Mouse (Mus musculus) CH12.LX (cell line): Measurements from ENCODE around the gene Xrra1.

ENCODE experiments used
- CHD1 ChIP-seq: IDR thresholded peaks from 2 replicates; pipeline ENCODE4 v1.6.1; 2012; ENCODE audit warnings: low read depth, low read length, improper control_type of control experiment, inconsistent platforms
- CTCF ChIP-seq, 2 experiments: IDR thresholded peaks in 1 of 2; conservative IDR thresholded peaks in 1 of 2; 2 replicates each; pipeline ENCODE4 v1.5.1; 2011 to 2012; ENCODE audit warnings: low read depth in 2 of 2, low read length in 2 of 2, improper control_type of control experiment in 1 of 2, inconsistent platforms in 1 of 2, mild to moderate bottlenecking in 1 of 2, moderate library complexity in 1 of 2
- E2F4 ChIP-seq: IDR thresholded peaks from 2 replicates; pipeline ENCODE4 v1.6.1; 2011; ENCODE audit warnings: low read depth, low read length, improper control_type of control experiment; ENCODE audit not compliant: insufficient replicate concordance
- ELF1 ChIP-seq: IDR thresholded peaks from 2 replicates; pipeline ENCODE4 v1.6.1; 2014; ENCODE audit warnings: low read depth, mild to moderate bottlenecking, inconsistent platforms, low read length, improper control_type of control experiment
- GABPA ChIP-seq: IDR thresholded peaks from 2 replicates; pipeline ENCODE4 v1.6.1; 2012; ENCODE audit warnings: low read depth, low read length, improper control_type of control experiment, inconsistent platforms; ENCODE audit not compliant: insufficient replicate concordance
- MAFK ChIP-seq: IDR thresholded peaks from 2 replicates; pipeline ENCODE4 v1.6.1; 2011; ENCODE audit warnings: low read length, improper control_type of control experiment; ENCODE audit not compliant: insufficient replicate concordance
- POLR2A ChIP-seq: IDR thresholded peaks from 2 replicates; pipeline ENCODE4 v1.6.1; 2011; ENCODE audit warnings: low read depth, mild to moderate bottlenecking, improper control_type of control experiment, low read length
- ZC3H11A ChIP-seq: IDR thresholded peaks from 2 replicates; pipeline ENCODE4 v1.6.1; 2012; ENCODE audit warnings: low read depth, mild to moderate bottlenecking, inconsistent platforms, low read length, improper control_type of control experiment

DNA sequence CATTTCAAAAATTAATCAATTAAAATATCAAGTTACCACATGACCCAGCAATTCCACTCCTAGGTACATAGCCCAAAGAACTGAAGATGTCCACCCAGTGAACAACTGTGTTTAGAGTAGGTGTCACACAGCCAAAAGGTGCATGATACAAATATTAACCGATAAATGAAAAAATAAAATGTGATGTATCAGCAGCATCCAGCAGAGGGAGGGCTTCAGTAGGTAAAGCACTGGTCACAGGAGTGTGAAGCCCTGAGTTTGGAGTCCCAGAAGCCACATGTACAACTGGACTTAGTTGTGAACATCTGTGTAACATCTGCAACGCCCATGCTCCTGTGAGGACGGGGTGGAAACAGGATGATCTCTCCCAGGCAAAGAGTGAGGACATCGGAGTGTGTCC, 4.6 kb upstream of the Xrra1 start:
- TF ChIP-seq POLR2A = no peak
- no peak for TF ChIP-seq CHD1
- no peak for TF ChIP-seq GABPA
- no peak for TF ChIP-seq ELF1
- TF ChIP-seq CTCF (conservative IDR thresholded peaks at IDR 0.05 in 1 of 2, IDR thresholded peaks at IDR 0.05 in 1 of 2; ENCODE audit: low read depth in 2 of 2, low read length in 2 of 2) = peak; percentile 8 to 36; a peak in 2 of 4 replicates
- no peak for TF ChIP-seq MAFK
- TF ChIP-seq E2F4 = no peak
- TF ChIP-seq ZC3H11A = no peak
